Mouse (Mus musculus) midbrain, embryonic 16.5 days (tissue): ENCODE results near the gene Ydjc. TPM values are rescaled to one million over a fixed set of nuclear protein-coding genes. Genes with fewer than 3 reads are reported as not detected.

ENCODE experiments used
- ATAC-seq: fragments of 200-750 bp; cut with Nextera tagmentation; 2 replicates; pipeline ENCODE4 v1.8.0; 2017; ENCODE audit warnings: moderate TSS enrichment
- H3K27ac ChIP-seq: fragments of 300-500 bp; sonication (generic); 2 replicates; pipeline ENCODE4 v1.5.1; 2014; ENCODE audit warnings: mild to moderate bottlenecking, low read length, mixed read lengths
- H3K27me3 ChIP-seq: fragments of 300-500 bp; sonication (generic); 2 replicates; pipeline ENCODE4 v1.6.1; 2014; ENCODE audit warnings: low read depth, low read length, mixed read lengths; ENCODE audit not compliant: control insufficient read depth, insufficient read depth
- H3K36me3 ChIP-seq: fragments of 300-500 bp; sonication (generic); 2 replicates; pipeline ENCODE4 v1.6.1; 2014; ENCODE audit warnings: mild to moderate bottlenecking, low read length, moderate library complexity, mixed read lengths; ENCODE audit not compliant: control insufficient read depth, insufficient read depth
- H3K4me1 ChIP-seq: fragments of 300-500 bp; sonication (generic); 2 replicates; pipeline ENCODE4 v1.6.1; 2014; ENCODE audit warnings: mild to moderate bottlenecking, low read length, mixed read lengths; ENCODE audit not compliant: control insufficient read depth, insufficient read depth
- H3K4me2 ChIP-seq: fragments of 300-500 bp; sonication (generic); 2 replicates; pipeline ENCODE4 v1.6.1; 2014; ENCODE audit warnings: mild to moderate bottlenecking, low read length, mixed read lengths
- H3K4me3 ChIP-seq: fragments of 300-500 bp; sonication (generic); 2 replicates; pipeline ENCODE4 v1.5.1; 2014; ENCODE audit warnings: low read depth, mild to moderate bottlenecking, low read length, moderate library complexity, mixed read lengths
- H3K9ac ChIP-seq: fragments of 300-500 bp; sonication (generic); 2 replicates; pipeline ENCODE4 v1.6.1; 2014; ENCODE audit warnings: low read depth, low read length, mixed read lengths
- H3K9me3 ChIP-seq: fragments of 300-500 bp; sonication (generic); replicated peaks from 2 replicates; pipeline ENCODE4 v1.6.1; 2014; ENCODE audit warnings: mild to moderate bottlenecking, low read length, mixed read lengths; ENCODE audit not compliant: control insufficient read depth, poor library complexity, severe bottlenecking
- WGBS: fragments of 180-500 bp; shearing (Covaris S2); extraction: QIAGEN DNeasy Blood & Tissue Kit; methylation state at CpG from one replicate; pipeline ENCODE4 v1.1.7; 2014; 5-methylcytosine and 5-hydroxymethylcytosine counted together
- polyA plus RNA-seq: library from polyadenylated mRNA; unstranded; fragments of >200 nt; fragmentation: Nextera tagmentation; extraction: Ambion mirVana; gene quantifications from 2 replicates; pipeline ENCODE4 v1.2.1, GENCODE M21; 2015

Ydjc gene
- polyA plus RNA-seq, 1 experiment from 2014 or later = 51.3 TPM

- Histone ChIP-seq H3K4me2 (peak within 1 kb of the TSS; percentile 93), H3K27ac (no peak within 1 kb of the TSS), H3K4me3 (peak within 1 kb of the TSS; percentile 46), H3K9me3 (no peaks in the 10 kb centered on the region), H3K9ac (peak within 1 kb of the TSS; percentile 62), H3K4me1 (peaks cover 15% of the 10 kb centered on the region), H3K36me3 (no peaks in the 10 kb centered on the region), H3K27me3 (no peaks in the 10 kb centered on the region)
- under 1% methylated on average over 25 of the region's 25 CpGs for WGBS
- peak; percentile 93 for ATAC-seq
Observed at GRCm38 (mm10) chr16:17124871-17125520, 19.4 kb upstream of the Ydjc start, which contains the start of gene 2610318N02Rik. Gene 2610318N02Rik, minus strand, starts transcription at chr16:17125167.

DNA sequence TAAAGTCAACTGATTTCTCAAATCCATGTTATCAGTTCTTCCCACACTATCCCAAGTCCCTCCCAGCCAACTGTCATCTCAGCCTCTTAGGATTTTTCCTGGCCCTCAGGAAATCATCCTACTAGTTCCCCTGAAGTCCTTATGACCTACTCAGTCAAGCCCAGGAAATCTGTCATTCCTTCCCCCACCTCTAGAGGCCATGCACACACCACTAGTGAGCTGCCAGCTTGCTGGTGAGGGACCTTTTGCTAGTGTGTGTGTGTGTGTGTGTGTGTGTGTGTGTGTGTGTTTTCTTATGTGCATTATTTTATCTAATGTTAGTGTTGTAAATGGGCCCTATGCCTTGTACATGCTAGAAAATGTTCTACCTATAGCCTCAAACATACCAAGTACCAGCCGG, 17.1 kb upstream of the Ydjc start:
- Histone ChIP-seq H3K27me3 (no peaks in the 10 kb centered on the region), H3K4me2 (no peak overlapping the region), H3K36me3 (no peaks in the 10 kb centered on the region), H3K27ac (no peak overlapping the region), H3K4me1 (peaks cover 22% of the 10 kb centered on the region), H3K9me3 (no peaks in the 10 kb centered on the region), H3K9ac (no peak overlapping the region), H3K4me3 (no peak overlapping the region)
- no peak for ATAC-seq
- 100% methylated on average over 1 of the region's 1 CpGs for WGBS

DNA sequence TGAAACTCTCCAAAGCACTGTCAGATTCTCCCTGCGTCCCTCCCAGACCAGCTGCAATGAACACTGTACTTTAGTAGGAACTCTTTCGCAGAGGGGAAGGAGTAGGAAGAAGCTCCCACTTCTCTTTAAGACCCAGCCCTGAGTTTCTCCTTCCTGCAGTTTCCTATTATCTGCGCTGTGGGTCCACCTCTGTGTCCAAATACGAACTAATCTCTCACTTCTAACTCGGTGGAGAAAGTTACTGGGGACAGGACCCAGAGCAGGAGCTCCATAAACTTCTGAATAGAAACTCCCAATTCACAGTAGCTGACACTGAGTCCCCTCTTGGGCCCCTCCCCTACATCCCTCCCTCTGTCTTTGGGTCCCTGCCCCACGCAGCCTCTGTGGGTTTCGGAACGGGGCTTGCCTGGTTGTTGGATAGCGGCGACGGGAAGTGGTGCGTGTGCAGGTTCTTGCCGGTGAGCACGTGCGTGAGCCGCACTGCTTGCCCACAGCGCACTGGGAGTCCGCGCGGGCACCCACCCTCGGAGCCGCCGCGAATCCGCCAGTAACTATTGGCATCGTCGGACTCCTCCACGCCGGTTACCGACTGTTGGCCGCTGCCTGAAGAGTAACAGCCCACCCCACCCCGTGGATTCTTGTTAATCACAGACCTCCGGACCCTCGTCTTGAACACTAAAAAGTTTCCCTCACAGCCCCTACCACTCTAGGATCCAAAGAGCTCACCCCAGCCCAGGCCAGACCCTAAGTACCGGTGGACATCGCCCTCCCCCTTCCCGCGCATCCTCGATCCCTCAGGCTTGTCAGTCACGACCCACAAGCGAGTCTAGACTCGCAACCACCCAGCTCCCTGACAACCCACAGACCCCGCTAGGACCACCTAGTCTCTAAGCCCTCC, 13.0 kb upstream of the Ydjc start:
- Histone ChIP-seq H3K36me3 (no peaks in the 10 kb centered on the region), H3K27me3 (no peaks in the 10 kb centered on the region)
- WGBS = 4% methylated on average over 43 of the region's 43 CpGs

GRCm38 (mm10) chr16:17132089-17132905, 12.1 kb upstream of the Ydjc start, which contains the start of gene Sdf2l1:
Gene Sdf2l1, minus strand, starts transcription at chr16:17132383.
- no peaks in the 10 kb centered on the region for H3K27me3 ChIP-seq
- H3K4me1 ChIP-seq = peaks cover 13% of the 10 kb centered on the region
- peak within 1 kb of the TSS; percentile 99 for H3K4me2 ChIP-seq
- H3K4me3 ChIP-seq = peak within 1 kb of the TSS; percentile 89
- H3K36me3 ChIP-seq = no peaks in the 10 kb centered on the region
- H3K27ac ChIP-seq = peak within 1 kb of the TSS; percentile 77
- ATAC-seq = peak; percentile 99
- no peaks in the 10 kb centered on the region for H3K9me3 ChIP-seq
- WGBS = under 1% methylated on average over 47 of the region's 47 CpGs
- H3K9ac ChIP-seq = peak within 1 kb of the TSS; percentile 77

More for the DNA sequence above, 13.0 kb upstream of the Ydjc start:
- H3K9me3 ChIP-seq = no peaks in the 10 kb centered on the region
- peak overlapping the region; percentile 99 for H3K4me2 ChIP-seq
- H3K27ac ChIP-seq = peak overlapping the region; percentile 77
- peaks cover 13% of the 10 kb centered on the region for H3K4me1 ChIP-seq
- peak overlapping the region; percentile 77 for H3K9ac ChIP-seq
- peak overlapping the region; percentile 89 for H3K4me3 ChIP-seq
- ATAC-seq = no peak

GRCm38 (mm10) chr16:17132906-17133200, 11.6 kb upstream of the Ydjc start:
- WGBS = 34% methylated on average over 7 of the region's 7 CpGs
- H3K9ac ChIP-seq = no peak overlapping the region

GRCm38 (mm10) chr16:17137355-17137754, 7.1 kb upstream of the Ydjc start:
- Histone ChIP-seq H3K27me3 (no peaks in the 10 kb centered on the region), H3K9ac (no peak overlapping the region), H3K36me3 (no peaks in the 10 kb centered on the region), H3K4me2 (no peak overlapping the region), H3K9me3 (no peaks in the 10 kb centered on the region), H3K27ac (no peak overlapping the region), H3K4me1 (peaks cover 6% of the 10 kb centered on the region), H3K4me3 (no peak overlapping the region)
- WGBS = 89% methylated on average over 15 of the region's 15 CpGs
- no peak for ATAC-seq

More at GRCm38 (mm10) chr16:17132906-17133200, 11.6 kb upstream of the Ydjc start:
- Histone ChIP-seq H3K9me3 (no peaks in the 10 kb centered on the region), H3K27ac (no peak overlapping the region), H3K27me3 (no peaks in the 10 kb centered on the region), H3K4me3 (peak overlapping the region; percentile 89), H3K4me2 (peak overlapping the region; percentile 99), H3K4me1 (peaks cover 13% of the 10 kb centered on the region), H3K36me3 (no peaks in the 10 kb centered on the region)
- no peak for ATAC-seq

DNA sequence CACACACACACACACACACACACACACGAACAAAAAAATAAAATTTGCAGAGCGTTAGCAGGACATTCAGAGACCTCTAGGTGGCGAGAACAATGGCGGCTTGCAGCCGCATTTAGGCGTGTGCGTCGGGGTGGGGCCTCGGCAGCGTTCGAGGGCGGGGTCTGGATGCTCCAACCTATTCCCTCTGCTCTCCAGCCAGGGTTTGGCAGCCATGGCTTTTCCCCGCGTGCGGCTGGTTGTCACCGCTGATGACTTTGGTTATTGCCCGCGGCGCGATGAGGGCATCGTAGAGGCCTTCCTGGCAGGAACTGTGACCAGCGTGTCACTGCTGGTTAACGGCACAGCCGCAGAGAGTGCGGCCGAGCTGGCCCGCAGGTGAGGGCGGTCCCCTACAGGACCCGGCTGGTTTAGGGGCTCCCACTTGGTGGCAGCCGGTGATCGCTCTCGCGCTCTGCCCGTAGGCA, 2.4 kb downstream of the Ydjc start, which contains the start of gene Ccdc116:
Gene Ccdc116, minus strand, starts transcription at position 458 of the 464 bp plus-strand sequence.
- under 1% methylated on average over 34 of the region's 34 CpGs for WGBS
- peaks cover 5% of the 10 kb centered on the region; the same call in 1 of the 2 replicates for H3K36me3 ChIP-seq
- H3K27me3 ChIP-seq = no peaks in the 10 kb centered on the region
- H3K4me1 ChIP-seq = peaks cover 13% of the 10 kb centered on the region
- peak within 1 kb of the TSS; percentile 73 for H3K4me3 ChIP-seq
- H3K27ac ChIP-seq = peak within 1 kb of the TSS; percentile 78
- ATAC-seq = peak; percentile 90
- peak within 1 kb of the TSS; percentile 84 for H3K9ac ChIP-seq
- no peaks in the 10 kb centered on the region for H3K9me3 ChIP-seq
- peak within 1 kb of the TSS; percentile 91 for H3K4me2 ChIP-seq

GRCm38 (mm10) chr16:17147391-17147929, 3.0 kb downstream of the Ydjc start:
- Histone ChIP-seq H3K27ac (peak overlapping the region; percentile 78), H3K27me3 (no peaks in the 10 kb centered on the region), H3K9ac (peak overlapping the region; percentile 84), H3K36me3 (peaks cover 7% of the 10 kb centered on the region; the same call in 1 of the 2 replicates), H3K4me2 (peak overlapping the region; percentile 91), H3K4me3 (peak overlapping the region; percentile 73), H3K4me1 (peaks cover 13% of the 10 kb centered on the region), H3K9me3 (no peaks in the 10 kb centered on the region)
- ATAC-seq = peak; percentile 76
- WGBS = under 1% methylated on average over 41 of the region's 41 CpGs
